Mouse (Mus musculus) MEL (cell line): ENCODE measurements around the gene Tada2a. TPM values are rescaled to one million over a fixed set of nuclear protein-coding genes. Genes with fewer than 3 reads are reported as not detected.

Experiments
- DNase-seq: peaks from one replicate; pipeline ENCODE4 v3.0.0; 2011; ENCODE audit warnings: low read depth, low spot score
- H3K27ac ChIP-seq: 2 replicates; pipeline ENCODE4 v1.5.1; 2012; ENCODE audit warnings: low read depth, mild to moderate bottlenecking, control low read depth, low read length, moderate library complexity; ENCODE audit not compliant: control insufficient read depth
- H3K27me3 ChIP-seq, 2 experiments: fragments of 150-350 bp in 1 of 2; sonication (generic) in 1 of 2; 2 replicates each; pipeline ENCODE4 v1.6.1; 2012; ENCODE audit warnings: low read length in 2 of 2, mild to moderate bottlenecking in 2 of 2, improper control_type of control experiment in 1 of 2, moderate library complexity in 1 of 2; ENCODE audit not compliant: insufficient read depth in 2 of 2, control insufficient read depth in 1 of 2
- H3K36me3 ChIP-seq, 2 experiments: 2 replicates each; pipeline ENCODE4 v1.6.1; 2012 to 2014; ENCODE audit warnings: low read length in 2 of 2, improper control_type of control experiment in 1 of 2, inconsistent platforms in 1 of 2, mild to moderate bottlenecking in 1 of 2; ENCODE audit not compliant: insufficient read depth in 2 of 2, control insufficient read depth in 1 of 2
- H3K4me1 ChIP-seq, 2 experiments: fragments of 150-350 bp in 1 of 2; sonication (generic) in 1 of 2; 2 replicates each; pipeline ENCODE4 v1.6.1; 2012; ENCODE audit warnings: low read length in 2 of 2, improper control_type of control experiment in 1 of 2, mild to moderate bottlenecking in 1 of 2; ENCODE audit not compliant: insufficient read depth in 2 of 2, control insufficient read depth in 1 of 2
- H3K4me3 ChIP-seq, 2 experiments: fragments of 150-350 bp in 1 of 2; sonication (generic) in 1 of 2; 2 replicates each; pipeline ENCODE4 v1.5.1; 2012; ENCODE audit warnings: low read depth in 2 of 2, low read length in 2 of 2, mild to moderate bottlenecking in 2 of 2, moderate library complexity in 2 of 2, control low read depth in 1 of 2, improper control_type of control experiment in 1 of 2; ENCODE audit not compliant: control insufficient read depth in 1 of 2, insufficient read depth in 1 of 2
- H3K79me2 ChIP-seq: 2 replicates; pipeline ENCODE4 v1.6.1; 2012; ENCODE audit warnings: mild to moderate bottlenecking, low read length, moderate library complexity; ENCODE audit not compliant: control insufficient read depth, poor library complexity, insufficient read depth
- H3K9ac ChIP-seq: 2 replicates; pipeline ENCODE4 v1.6.1; 2012; ENCODE audit warnings: low read depth, mild to moderate bottlenecking, control low read depth, low read length, moderate library complexity; ENCODE audit not compliant: control insufficient read depth, poor library complexity, severe bottlenecking
- H3K9me3 ChIP-seq: fragments of 150-350 bp; sonication (generic); replicated peaks from 2 replicates; pipeline ENCODE4 v1.6.1; 2012; ENCODE audit warnings: mild to moderate bottlenecking, low read length, improper control_type of control experiment, moderate library complexity; ENCODE audit not compliant: insufficient read depth
- CTCF ChIP-seq, 3 experiments: IDR thresholded peaks in 2 of 3; conservative IDR thresholded peaks in 1 of 3; 2 replicates each; pipeline ENCODE4 v1.5.1; 2011 to 2012; ENCODE audit warnings: low read length in 3 of 3, low read depth in 2 of 3, mild to moderate bottlenecking in 2 of 3, improper control_type of control experiment in 1 of 3, inconsistent platforms in 1 of 3, mixed read lengths in 1 of 3, moderate library complexity in 1 of 3; ENCODE audit not compliant: control insufficient read depth in 1 of 3, insufficient read depth in 1 of 3, poor library complexity in 1 of 3, severe bottlenecking in 1 of 3
- ELF1 ChIP-seq: IDR thresholded peaks from 2 replicates; pipeline ENCODE4 v1.6.1; 2014; ENCODE audit warnings: low read depth, mild to moderate bottlenecking, inconsistent platforms, low read length, improper control_type of control experiment, moderate library complexity
- ETS1 ChIP-seq: IDR thresholded peaks from 2 replicates; pipeline ENCODE4 v1.6.1; 2012; ENCODE audit warnings: low read depth, mild to moderate bottlenecking, inconsistent platforms, low read length, improper control_type of control experiment, moderate library complexity
- GABPA ChIP-seq: IDR thresholded peaks from 2 replicates; pipeline ENCODE4 v1.6.1; 2012; ENCODE audit warnings: low read depth, mild to moderate bottlenecking, inconsistent platforms, low read length, improper control_type of control experiment, moderate library complexity
- GATA1 ChIP-seq: IDR thresholded peaks from 2 replicates; pipeline ENCODE4 v1.6.1; 2011; ENCODE audit warnings: low read depth, low read length, improper control_type of control experiment
- HCFC1 ChIP-seq: IDR thresholded peaks from 2 replicates; pipeline ENCODE4 v1.6.1; 2012; ENCODE audit warnings: low read depth, mild to moderate bottlenecking, inconsistent platforms, low read length, improper control_type of control experiment, moderate library complexity
- JUND ChIP-seq: IDR thresholded peaks from 2 replicates; pipeline ENCODE4 v1.6.1; 2011; ENCODE audit warnings: low read depth, mild to moderate bottlenecking, improper control_type of control experiment, low read length
- MAX ChIP-seq: IDR thresholded peaks from 2 replicates; pipeline ENCODE4 v1.6.1; 2011; ENCODE audit warnings: low read length, improper control_type of control experiment
- MAZ ChIP-seq: IDR thresholded peaks from 2 replicates; pipeline ENCODE4 v1.6.1; 2012; ENCODE audit warnings: low read depth, mild to moderate bottlenecking, inconsistent platforms, low read length, improper control_type of control experiment
- MEF2A ChIP-seq: IDR thresholded peaks from 2 replicates; pipeline ENCODE4 v1.6.1; 2014; ENCODE audit warnings: low read depth, mild to moderate bottlenecking, inconsistent platforms, low read length, improper control_type of control experiment; ENCODE audit not compliant: poor library complexity, insufficient replicate concordance, severe bottlenecking; ENCODE audit errors: extremely low read depth
- MXI1 ChIP-seq: IDR thresholded peaks from 2 replicates; pipeline ENCODE4 v1.6.1; 2011; ENCODE audit warnings: mild to moderate bottlenecking, low read depth, low read length, improper control_type of control experiment
- MYB ChIP-seq: IDR thresholded peaks from 2 replicates; pipeline ENCODE4 v1.6.1; 2011; ENCODE audit warnings: mild to moderate bottlenecking, low read depth, low read length, improper control_type of control experiment
- MYC ChIP-seq: IDR thresholded peaks from 2 replicates; pipeline ENCODE4 v1.6.1; 2011; ENCODE audit warnings: low read depth, mild to moderate bottlenecking, low read length, improper control_type of control experiment, moderate library complexity
- NRF1 ChIP-seq: IDR thresholded peaks from 2 replicates; pipeline ENCODE4 v1.6.1; 2014; ENCODE audit warnings: low read depth, mild to moderate bottlenecking, inconsistent platforms, low read length, improper control_type of control experiment, moderate library complexity; ENCODE audit not compliant: poor library complexity, insufficient read depth, severe bottlenecking
- SIN3A ChIP-seq: IDR thresholded peaks from 2 replicates; pipeline ENCODE4 v1.6.1; 2012; ENCODE audit warnings: low read length, improper control_type of control experiment, inconsistent platforms
- TBP ChIP-seq: IDR thresholded peaks from 2 replicates; pipeline ENCODE4 v1.8.0; 2011; ENCODE audit warnings: low read depth, low read length, improper control_type of control experiment
- TCF12 ChIP-seq: IDR thresholded peaks from 2 replicates; pipeline ENCODE4 v1.6.1; 2014; ENCODE audit warnings: low read depth, mild to moderate bottlenecking, inconsistent platforms, low read length, improper control_type of control experiment, moderate library complexity
- UBTF ChIP-seq: IDR thresholded peaks from 2 replicates; pipeline ENCODE4 v1.6.1; 2012; ENCODE audit warnings: low read depth, mild to moderate bottlenecking, inconsistent platforms, low read length, improper control_type of control experiment, moderate library complexity, borderline replicate concordance; ENCODE audit not compliant: insufficient read depth
- USF2 ChIP-seq, 2 experiments: IDR thresholded peaks; 2 replicates each; pipeline ENCODE4 v1.6.1; 2011 to 2012; ENCODE audit warnings: improper control_type of control experiment in 2 of 2, low read length in 2 of 2, borderline replicate concordance in 1 of 2, inconsistent platforms in 1 of 2, low read depth in 1 of 2, mild to moderate bottlenecking in 1 of 2; ENCODE audit not compliant: insufficient read depth in 1 of 2
- ZNF384 ChIP-seq: IDR thresholded peaks from 2 replicates; pipeline ENCODE4 v1.6.1; 2012; ENCODE audit warnings: low read depth, mild to moderate bottlenecking, inconsistent platforms, low read length, improper control_type of control experiment
- polyA plus RNA-seq, 2 experiments: library from polyadenylated mRNA; stranded (reverse) in 1 of 2; unstranded in 1 of 2; fragments of >175 nt in 1 of 2; fragments of >200 nt in 1 of 2; gene quantifications; 2 replicates each; pipeline versions ENCODE4 v1.2.1 to v1.2.4; 2012; ENCODE audit warnings: low replicate concordance in 2 of 2, low read depth in 1 of 2; ENCODE audit not compliant: insufficient read length in 2 of 2, insufficient read depth in 1 of 2, missing spikeins in 1 of 2
- total RNA-seq: library from RNA; depleted of rRNA; stranded (reverse); fragments of 300-350 nt; gene quantifications from 2 replicates; pipeline ENCODE4 v1.2.3, GENCODE M21; 2012

Tada2a gene
- total and polyA plus RNA-seq, 3 experiments: 35.9 to 37.8 TPM; not detected in 1

- Histone ChIP-seq H3K4me3 (no peak overlapping the region), H3K4me1 (no peaks in the 10 kb centered on the region), H3K27me3 (no peaks in the 10 kb centered on the region), H3K27ac (no peak overlapping the region), H3K36me3 (peaks cover 0 to 26% of the 10 kb centered on the region in 2 experiments; a peak in 2 of 4 replicates), H3K9ac (no peak overlapping the region), H3K79me2 (no peaks in the 10 kb centered on the region), H3K9me3 (no peaks in the 10 kb centered on the region)
- no peak for DNase-seq
- TF ChIP-seq HCFC1: no peak
- no peak for TF ChIP-seq TCF12
- TF ChIP-seq ETS1: no peak
- TF ChIP-seq MEF2A: no peak
- no peak for TF ChIP-seq GATA1
These were observed 22.3 kb downstream of the Tada2a start for GRCm38 (mm10) chr11:84107137-84107536.

DNA sequence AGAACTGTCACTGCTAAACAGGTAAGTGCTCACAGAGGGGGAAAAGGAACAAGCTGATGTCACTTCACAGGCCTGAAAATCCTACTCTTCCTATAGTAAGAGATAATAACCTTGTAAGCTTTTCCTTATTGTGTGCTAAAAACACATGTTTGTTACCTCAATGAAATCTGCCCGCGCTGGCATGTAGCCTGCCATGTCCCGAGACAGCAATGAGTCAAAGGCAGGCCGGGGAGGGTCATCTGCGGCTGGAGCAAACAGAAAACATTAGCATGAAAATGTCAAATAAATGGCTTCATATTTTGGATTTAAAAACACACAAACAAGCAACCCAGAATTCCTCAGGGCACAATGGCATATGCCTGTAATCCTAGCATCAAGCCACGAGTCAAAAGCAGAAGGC is 25.4 kb downstream of the Tada2a start:
- no peak for DNase-seq
- H3K9me3 ChIP-seq: no peaks in the 10 kb centered on the region
- H3K27me3 ChIP-seq: no peaks in the 10 kb centered on the region

DNA sequence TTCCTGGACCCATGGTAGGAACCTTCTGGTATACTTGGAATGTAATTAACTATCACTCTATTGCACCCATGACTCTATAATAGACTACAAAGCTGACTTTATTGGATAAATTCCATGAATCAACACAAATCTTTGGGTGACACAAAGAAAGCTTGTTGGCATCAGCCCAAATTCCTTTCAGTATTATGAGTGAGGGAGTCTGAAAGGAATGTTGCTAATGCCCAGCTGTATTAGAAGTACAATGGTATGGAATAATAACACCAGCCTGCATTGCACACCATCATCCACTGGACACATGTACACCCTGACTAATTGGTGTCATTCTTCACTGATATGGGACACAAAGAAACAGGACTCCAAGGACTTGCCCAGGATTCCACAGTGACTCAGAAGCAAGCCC is 28.2 kb downstream of the Tada2a start:
- TF ChIP-seq HCFC1 (no peak), TBP (no peak), ELF1 (no peak), ZNF384 (no peak), GABPA (no peak), USF2 (IDR thresholded peaks at IDR 0.05; ENCODE audit: borderline replicate concordance in 1 of 2, insufficient read depth in 1 of 2, low read depth in 1 of 2, low read length in 2 of 2) (no peak), NRF1 (no peak), MYB (no peak), SIN3A (no peak), JUND (no peak), MYC (no peak), UBTF (no peak), MXI1 (no peak), ETS1 (no peak)
- no peak overlapping the region for H3K4me3 ChIP-seq
- no peaks in the 10 kb centered on the region for H3K9me3 ChIP-seq
- no peak overlapping the region for H3K9ac ChIP-seq
- no peaks in the 10 kb centered on the region for H3K27me3 ChIP-seq
- no peaks in the 10 kb centered on the region for H3K79me2 ChIP-seq
- peaks cover 0 to 14% of the 10 kb centered on the region in 2 experiments; a peak in 2 of 4 replicates for H3K36me3 ChIP-seq
- no peak for DNase-seq
- no peak overlapping the region for H3K27ac ChIP-seq
- H3K4me1 ChIP-seq: no peaks in the 10 kb centered on the region

More for the DNA sequence above, 25.4 kb downstream of the Tada2a start:
- Histone ChIP-seq H3K27ac (no peak overlapping the region), H3K4me3 (no peak overlapping the region), H3K79me2 (no peaks in the 10 kb centered on the region), H3K4me1 (no peaks in the 10 kb centered on the region), H3K9ac (no peak overlapping the region), H3K36me3 (peaks cover 0 to 24% of the 10 kb centered on the region in 2 experiments; a peak in 2 of 4 replicates)
- TF ChIP-seq CTCF (IDR thresholded peaks at IDR 0.05 in 2 of 3, conservative IDR thresholded peaks at IDR 0.05 in 1 of 3; ENCODE audit: control insufficient read depth in 1 of 3, insufficient read depth in 1 of 3, low read depth in 2 of 3, low read length in 3 of 3, poor library complexity in 1 of 3, severe bottlenecking in 1 of 3): no peak
- TF ChIP-seq TBP: no peak
- TF ChIP-seq MAX: no peak
- TF ChIP-seq ETS1: no peak
- TF ChIP-seq MAZ: no peak
- no peak for TF ChIP-seq NRF1
- TF ChIP-seq GATA1: no peak
- TF ChIP-seq USF2 (IDR thresholded peaks at IDR 0.05; ENCODE audit: borderline replicate concordance in 1 of 2, insufficient read depth in 1 of 2, low read depth in 1 of 2, low read length in 2 of 2): no peak
- TF ChIP-seq UBTF: no peak
- TF ChIP-seq SIN3A: no peak
